ENCODE assay signal across 13 mouse cellular contexts in the genomic region with DNA sequence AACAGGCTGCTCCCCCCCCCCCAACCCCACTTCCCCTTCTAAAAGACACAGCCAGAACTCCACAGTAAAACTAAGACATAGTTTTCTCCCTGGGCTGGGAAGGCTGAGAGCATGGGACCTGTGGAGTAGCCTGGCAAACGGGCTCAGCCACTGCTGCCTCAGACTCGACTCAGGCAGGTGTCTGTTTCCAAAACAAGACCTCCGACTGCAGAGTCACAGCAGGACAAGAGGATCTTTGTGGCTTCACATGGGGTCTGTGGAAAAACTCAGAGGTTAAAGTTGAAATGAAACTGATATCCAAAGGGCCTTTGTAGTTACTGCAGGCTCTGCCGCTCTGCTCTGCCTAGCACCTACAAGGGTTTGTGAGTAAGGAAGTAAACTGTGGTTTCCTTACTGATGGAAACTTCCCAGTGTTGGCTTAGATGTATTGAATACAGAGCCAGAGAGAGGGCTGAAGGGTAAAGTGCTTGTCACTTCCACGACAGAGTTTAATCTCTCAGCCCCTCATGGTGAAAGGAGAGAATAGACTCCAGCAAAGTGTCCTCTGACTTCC. TPM values are rescaled to one million over a fixed set of nuclear protein-coding genes. Genes with fewer than 3 reads are reported as not detected.
DNase-seq lines count a peak whose midpoint lies in the region; ATAC-seq lines count a peak whose summit lies in the region.
"Had no signal": no experiment of that assay in that cellular context is flagged by ENCODE, and none has a peak within 500 bp of the region (broad histone marks: within the 10 kb centered on the region; RNA-seq: fewer than 3 reads in every experiment).

No protein-coding gene starts in this region.

- no peaks in the 10 kb centered on the region for H3K9me3 ChIP-seq in embryonic facial prominence, embryonic 11.5 days (replicated peaks; ENCODE audit: control insufficient read depth, low read length)
- H3K9me3 ChIP-seq: liver, embryonic 15.5 days; neural tube, embryonic 12.5 days had no signal

- no peak for ATAC-seq in embryonic facial prominence, embryonic 11.5 days (replicated peaks; ENCODE audit: insufficient number of reproducible peaks, low FRiP score, low TSS enrichment, low read depth)
- peak; percentile 24; the same call in 1 of the 2 replicates for ATAC-seq in neutrophil, adult 5-6 weeks (ENCODE audit: extremely low read depth, insufficient number of reproducible peaks, low FRiP score, poor library complexity, severe bottlenecking)

- H3K4me2 ChIP-seq in embryonic facial prominence, embryonic 11.5 days (ENCODE audit: low read depth, low read length): no peak overlapping the region
- H3K4me2 ChIP-seq: liver, embryonic 15.5 days; neural tube, embryonic 12.5 days had no signal

- no peak overlapping the region for H3K4me3 ChIP-seq in embryonic facial prominence, embryonic 11.5 days (ENCODE audit: low read depth, low read length)
- H3K4me3 ChIP-seq: liver, embryonic 15.5 days; midbrain, embryonic 10.5 days; neural tube, embryonic 12.5 days had no signal

- 5% methylated on average over 5 of the region's 5 CpGs for WGBS in embryonic facial prominence, embryonic 11.5 days

- no peaks in the 10 kb centered on the region for H3K27me3 ChIP-seq in embryonic facial prominence, embryonic 11.5 days (ENCODE audit: control insufficient read depth, insufficient read depth, low read length)
- H3K27me3 ChIP-seq: liver, embryonic 15.5 days; neural tube, embryonic 12.5 days had no signal

- no peaks in the 10 kb centered on the region for H3K36me3 ChIP-seq in embryonic facial prominence, embryonic 11.5 days (replicated peaks; ENCODE audit: control insufficient read depth, insufficient read depth, low read depth, low read length)
- H3K36me3 ChIP-seq: liver, embryonic 15.5 days; midbrain, embryonic 10.5 days; neural tube, embryonic 12.5 days had no signal

- DNase-seq in B cell, adult 2 months: peak; percentile 20 to 28
- DNase-seq in CD4-positive helper T cell, adult 2 months (ENCODE audit: low read depth, low spot score): peak; percentile 82
- DNase-seq in embryonic facial prominence, embryonic 11.5 days (ENCODE audit: low spot score): peak; percentile 25
- DNase-seq in cerebellum, postnatal 36 days: no peak
- DNase-seq in Muller cell, postnatal 12 days (ENCODE audit: inconsistent ontology term): no peak
- DNase-seq in heart, adult 11 months: no peak
- DNase-seq: adrenal gland, adult 8-10 months; cerebellum, adult 18-20 months; right cerebral cortex, postnatal 14 days had no signal

- no peak overlapping the region for H3K27ac ChIP-seq in embryonic facial prominence, embryonic 11.5 days (replicated peaks; ENCODE audit: low read depth, low read length)
- H3K27ac ChIP-seq: liver, embryonic 15.5 days; midbrain, embryonic 10.5 days; neural tube, embryonic 12.5 days had no signal

- no peaks in the 10 kb centered on the region for H3K4me1 ChIP-seq in embryonic facial prominence, embryonic 11.5 days (ENCODE audit: control insufficient read depth, insufficient read depth, low read length)
- H3K4me1 ChIP-seq: liver, embryonic 15.5 days; midbrain, embryonic 10.5 days; neural tube, embryonic 12.5 days had no signal

- H3K9ac ChIP-seq in embryonic facial prominence, embryonic 11.5 days (replicated peaks; ENCODE audit: low read length): no peak overlapping the region
- H3K9ac ChIP-seq: liver, embryonic 15.5 days; neural tube, embryonic 12.5 days had no signal

RNA-seq across cellular contexts. Expression of a gene that starts 25.0 kb away (rescaled TPM):
- 40.2 and 42.9 TPM in 2 replicates for polyA plus RNA-seq in embryonic facial prominence, embryonic 11.5 days (2014; fragmentation: Nextera tagmentation; extraction: Ambion mirVana)
- total RNA-seq in neutrophil, adult 5-6 weeks (2017): 90.4 and 91.8 TPM in 2 replicates

Comparison
In these comparisons a context has a peak if more than half of its experiments do, and no peak if none do; other contexts are left out.
1. DNase-seq: peak in B cell, adult 2 months (2 of 2), CD4-positive helper T cell, adult 2 months (single experiment) and embryonic facial prominence, embryonic 11.5 days (single experiment); none in cerebellum, postnatal 36 days (0 of 2), Muller cell, postnatal 12 days (single experiment) and heart, adult 11 months (single experiment).